Mouse (Mus musculus) embryonic fibroblast, embryonic 13.5 days (primary cell): ENCODE results near the gene Xkr7. TPM values are rescaled to one million over a fixed set of nuclear protein-coding genes. Genes with fewer than 3 reads are reported as not detected.
A peak's percentile ranks its signal among the peaks of the same experiment; 100 is the strongest.

ENCODE experiments used
- H3K27ac ChIP-seq: 2 replicates; pipeline ENCODE4 v1.5.1; 2012; ENCODE audit warnings: low read length, control low read depth, inconsistent platforms; ENCODE audit not compliant: insufficient read depth
- H3K4me1 ChIP-seq: 2 replicates; pipeline ENCODE4 v1.6.1; 2011; ENCODE audit warnings: low read length; ENCODE audit not compliant: control insufficient read depth, insufficient read depth
- H3K4me3 ChIP-seq: 2 replicates; pipeline ENCODE4 v1.5.1; 2011; ENCODE audit warnings: mild to moderate bottlenecking, control low read depth, low read length; ENCODE audit not compliant: insufficient read depth
- CTCF ChIP-seq: IDR thresholded peaks from 2 replicates; pipeline ENCODE4 v1.5.1; 2011; ENCODE audit warnings: mild to moderate bottlenecking, control low read depth, low read length, moderate library complexity, borderline replicate concordance; ENCODE audit not compliant: insufficient read depth
- POLR2A ChIP-seq: IDR thresholded peaks from 2 replicates; pipeline ENCODE4 v1.6.1; 2011; ENCODE audit warnings: low read depth, mild to moderate bottlenecking, control low read depth, low read length, moderate library complexity
- polyA plus RNA-seq: library from polyadenylated mRNA; stranded (reverse); fragments of >200 nt; gene quantifications from 2 replicates; pipeline ENCODE4 v1.2.4, GENCODE M21; 2011; ENCODE audit warnings: low read depth; ENCODE audit not compliant: missing spikeins, insufficient read length

Xkr7 gene
- polyA plus RNA-seq, 1 experiment = not detected

GRCm38 (mm10) chr2:153013724-153014515 lies 17.7 kb upstream of the Xkr7 start:
- no peak overlapping the region for H3K27ac ChIP-seq
- H3K4me1 ChIP-seq = peaks cover 8% of the 10 kb centered on the region; the same call in 1 of the 2 replicates
- no peak for TF ChIP-seq CTCF
- TF ChIP-seq POLR2A = no peak
- peak overlapping the region; percentile 84 for H3K4me3 ChIP-seq

GRCm38 (mm10) chr2:153014758-153015593 lies 16.7 kb upstream of the Xkr7 start, which contains the start of gene Pdrg1:
Gene Pdrg1 (minus strand): TSS chr2:153015427.
- Histone ChIP-seq H3K27ac (no peak within 1 kb of the TSS), H3K4me1 (peaks cover 8% of the 10 kb centered on the region; the same call in 1 of the 2 replicates), H3K4me3 (peak within 1 kb of the TSS; percentile 84)
- TF ChIP-seq CTCF (peak; percentile 66), POLR2A (peak; percentile 97)

DNA sequence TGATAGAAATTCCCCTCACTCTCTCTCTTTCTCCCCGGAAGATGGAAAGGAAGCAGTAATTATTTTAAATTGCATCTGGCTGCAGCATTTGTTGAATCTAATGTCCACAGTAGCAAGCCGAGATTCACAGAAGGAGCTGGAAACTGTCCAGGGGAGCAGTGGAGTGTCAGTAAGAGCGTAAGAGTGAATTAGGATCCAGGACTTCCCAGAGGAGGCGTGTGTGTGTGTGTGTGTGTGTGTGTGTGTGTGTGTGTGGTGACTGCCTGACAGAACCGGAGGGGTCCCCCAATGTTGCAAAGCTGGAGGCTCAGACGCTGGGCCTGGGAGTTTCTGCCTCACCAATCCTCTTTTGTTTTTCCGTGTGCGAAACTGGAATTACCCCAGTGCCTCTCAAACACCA lies 15.8 kb upstream of the Xkr7 start:
- H3K4me3 ChIP-seq = no peak overlapping the region
- peaks cover 8% of the 10 kb centered on the region; the same call in 1 of the 2 replicates for H3K4me1 ChIP-seq
- H3K27ac ChIP-seq = no peak overlapping the region
- TF ChIP-seq POLR2A (no peak), CTCF (no peak)

DNA sequence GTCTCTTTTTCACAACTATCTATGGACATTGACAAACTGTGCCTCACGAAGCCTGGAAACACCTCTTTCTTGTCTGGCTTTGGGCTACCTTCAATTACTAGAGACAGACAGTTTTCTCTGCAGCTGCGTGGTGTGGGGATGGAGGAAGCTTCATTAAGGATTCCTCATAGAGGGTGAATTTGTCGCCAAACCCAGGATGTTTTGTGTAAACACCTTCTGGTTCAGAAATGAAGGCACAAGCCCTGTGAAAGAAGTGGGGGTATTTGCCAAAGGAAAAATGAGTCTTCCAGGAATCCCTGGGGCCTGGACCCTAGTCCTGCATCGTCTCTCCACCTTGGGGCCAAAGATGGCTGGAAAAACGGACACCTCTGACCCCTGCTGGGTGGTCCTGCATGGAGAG lies 14.9 kb upstream of the Xkr7 start:
- no peak overlapping the region for H3K27ac ChIP-seq
- TF ChIP-seq CTCF = no peak
- no peak for TF ChIP-seq POLR2A
- H3K4me3 ChIP-seq = no peak overlapping the region
- H3K4me1 ChIP-seq = peaks cover 8% of the 10 kb centered on the region; the same call in 1 of the 2 replicates

- no peak overlapping the region for H3K27ac ChIP-seq
- H3K4me1 ChIP-seq = no peaks in the 10 kb centered on the region
- TF ChIP-seq CTCF = no peak
- no peak for TF ChIP-seq POLR2A
- H3K4me3 ChIP-seq = no peak overlapping the region
Measured at GRCm38 (mm10) chr2:153019355-153019754, 12.3 kb upstream of the Xkr7 start.

DNA sequence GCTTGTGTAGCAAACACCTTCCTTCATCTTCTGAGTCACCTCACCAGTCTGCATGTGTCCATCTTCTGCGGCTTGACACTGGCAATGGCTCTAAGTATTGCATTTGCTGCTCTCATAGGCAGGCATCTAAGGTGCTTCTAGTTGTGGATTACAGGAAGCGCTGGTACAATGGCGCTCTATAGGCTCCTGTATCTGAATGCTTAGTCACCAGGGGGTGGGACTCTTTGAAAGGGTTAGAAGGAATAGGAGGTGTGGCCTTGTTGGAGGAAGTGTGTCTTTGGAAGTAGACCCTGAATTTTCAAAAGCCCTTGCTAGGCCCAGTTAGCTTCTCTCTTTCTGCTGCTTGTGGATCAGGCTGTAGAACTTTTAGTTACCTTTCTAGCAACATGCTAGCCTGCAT lies 10.5 kb upstream of the Xkr7 start:
- Histone ChIP-seq H3K27ac (no peak overlapping the region), H3K4me1 (no peaks in the 10 kb centered on the region), H3K4me3 (no peak overlapping the region)
- no peak for TF ChIP-seq CTCF
- no peak for TF ChIP-seq POLR2A

DNA sequence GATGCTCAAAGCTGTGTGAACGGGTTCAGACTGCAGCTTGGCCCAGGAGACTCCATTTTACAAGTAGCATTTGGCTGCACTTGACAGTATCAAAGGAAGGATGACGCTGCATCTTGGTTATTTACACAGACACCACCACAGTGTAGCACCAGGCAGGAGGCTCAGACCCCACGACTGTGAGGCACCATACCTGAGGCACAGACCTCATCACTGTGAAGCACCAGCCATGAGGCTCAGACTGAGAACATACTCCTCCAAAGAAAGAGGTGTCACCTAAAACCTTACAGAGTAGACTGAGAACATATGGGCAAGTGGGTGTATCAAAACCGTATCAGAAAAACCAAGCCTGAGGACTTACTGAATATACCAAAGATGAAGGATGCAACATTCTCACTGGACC lies 8.8 kb upstream of the Xkr7 start:
- Histone ChIP-seq H3K4me3 (no peak overlapping the region), H3K27ac (no peak overlapping the region), H3K4me1 (no peaks in the 10 kb centered on the region)
- TF ChIP-seq POLR2A = no peak
- no peak for TF ChIP-seq CTCF

DNA sequence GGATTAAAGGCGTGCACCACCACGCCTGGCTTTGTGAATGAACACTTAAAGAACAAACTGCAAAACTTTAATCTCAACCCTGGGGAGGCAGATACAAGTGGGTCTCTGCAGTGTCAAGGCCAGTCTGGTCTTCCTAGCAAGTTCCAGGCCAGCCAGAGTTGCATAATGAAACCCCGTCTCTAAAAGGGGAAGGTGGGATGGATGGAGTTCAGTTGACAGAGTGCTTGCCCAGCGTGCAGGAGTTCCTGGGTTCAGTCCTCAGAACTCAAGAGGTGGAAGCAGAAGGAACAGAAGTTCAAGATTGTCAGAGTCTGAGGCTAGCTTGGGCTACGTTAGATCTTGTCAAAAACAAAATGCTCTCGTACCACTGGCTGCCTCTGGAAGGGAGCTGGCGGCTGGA lies 5.6 kb upstream of the Xkr7 start:
- H3K4me1 ChIP-seq = no peaks in the 10 kb centered on the region
- TF ChIP-seq POLR2A (no peak), CTCF (no peak)
- H3K27ac ChIP-seq = no peak overlapping the region
- no peak overlapping the region for H3K4me3 ChIP-seq

GRCm38 (mm10) chr2:153027501-153027900 lies 4.2 kb upstream of the Xkr7 start:
- no peak overlapping the region for H3K4me3 ChIP-seq
- no peak overlapping the region for H3K27ac ChIP-seq
- no peaks in the 10 kb centered on the region for H3K4me1 ChIP-seq
- TF ChIP-seq POLR2A = no peak
- no peak for TF ChIP-seq CTCF

GRCm38 (mm10) chr2:153030422-153030821 lies 1.2 kb upstream of the Xkr7 start:
- no peaks in the 10 kb centered on the region for H3K4me1 ChIP-seq
- no peak overlapping the region for H3K27ac ChIP-seq
- H3K4me3 ChIP-seq = no peak overlapping the region
- TF ChIP-seq CTCF (no peak), POLR2A (no peak)
